Mouse (Mus musculus) duodenum, adult 2 months (tissue): ENCODE data around the gene Sdf4. TPM values are rescaled to one million over a fixed set of nuclear protein-coding genes. Genes with fewer than 3 reads are reported as not detected.

Experiments
- polyA plus RNA-seq: library from polyadenylated mRNA; depleted of rRNA; stranded (reverse); fragments of >200 nt; gene quantifications from 2 replicates; pipeline ENCODE4 v1.2.3, GENCODE M21; 2012; ENCODE audit warnings: low replicate concordance; rRNA removed

The Sdf4 gene
- polyA plus RNA-seq: 44.0 and 69.6 TPM in 2 replicates

GRCm38 (mm10) chr4:155992241-155992905 is at the start of gene Sdf4, which contains the start of gene B3galt6:
TSS of gene Sdf4 (plus strand) at chr4:155992872.
TSS of gene B3galt6 (minus strand) at chr4:155992649.

GRCm38 (mm10) chr4:155943534-155944249 is 49.0 kb upstream of the Sdf4 start, which contains the start of gene Ube2j2:
TSS of gene Ube2j2 (plus strand) at chr4:155943831.

GRCm38 (mm10) chr4:155962167-155962971 is 30.3 kb upstream of the Sdf4 start, which contains the start of gene C1qtnf12:
TSS of gene C1qtnf12 (plus strand) at chr4:155962318.

GRCm38 (mm10) chr4:156013637-156014036 is 21.0 kb downstream of the Sdf4 start, which contains the start of gene Tnfrsf4:
TSS of gene Tnfrsf4 (plus strand) at chr4:156013843.

GRCm38 (mm10) chr4:156026013-156026412 is 33.3 kb downstream of the Sdf4 start, which contains the start of gene Tnfrsf18:
TSS of gene Tnfrsf18 (plus strand) at chr4:156026164.

GRCm38 (mm10) chr4:156059261-156059660 is 66.6 kb downstream of the Sdf4 start, which contains the start of gene Ttll10:
TSS of gene Ttll10 (minus strand) at chr4:156059414.

Other genes starting within 250 kb of the Sdf4 start
- 102 and 109 TPM in 2 replicates for gene Atad3a, start 231.8 kb upstream of the Sdf4 start, polyA plus RNA-seq
- 19.1 and 135 TPM in 2 replicates for gene Vwa1, start 218.2 kb upstream of the Sdf4 start, polyA plus RNA-seq
- 3.1 and 6.1 TPM in 2 replicates for gene Tmem88b, start 207.0 kb upstream of the Sdf4 start, polyA plus RNA-seq
- not detected in 2 replicates for gene Ankrd65, start 202.4 kb upstream of the Sdf4 start, polyA plus RNA-seq
- gene Mrpl20, start 190.0 kb upstream of the Sdf4 start, polyA plus RNA-seq: 32.6 and 49.9 TPM in 2 replicates
- 23.8 and 25.3 TPM in 2 replicates for gene Ccnl2, start 180.4 kb upstream of the Sdf4 start, polyA plus RNA-seq
- gene Aurkaip1, start 161.6 kb upstream of the Sdf4 start, polyA plus RNA-seq: 159 and 208 TPM in 2 replicates
- gene Mxra8, start 153.2 kb upstream of the Sdf4 start, polyA plus RNA-seq: 69.2 and 97.5 TPM in 2 replicates
- 142 and 173 TPM in 2 replicates for gene Dvl1, start 145.5 kb upstream of the Sdf4 start, polyA plus RNA-seq
- 1.1 and 1.2 TPM in 2 replicates for gene Tas1r3, start 129.5 kb upstream of the Sdf4 start, polyA plus RNA-seq
- 56.0 and 86.9 TPM in 2 replicates for gene Cptp, start 123.4 kb upstream of the Sdf4 start, polyA plus RNA-seq
- 14.6 and 19.2 TPM in 2 replicates for gene Ints11, start 123.3 kb upstream of the Sdf4 start, polyA plus RNA-seq
- gene Pusl1, start 101.1 kb upstream of the Sdf4 start, polyA plus RNA-seq: 30.9 and 65.5 TPM in 2 replicates
- 13.3 and 14.8 TPM in 2 replicates for gene Acap3, start 101.0 kb upstream of the Sdf4 start, polyA plus RNA-seq
- 123 and 179 TPM in 2 replicates for gene Ube2j2, start 49.0 kb upstream of the Sdf4 start, polyA plus RNA-seq
- 121 and 260 TPM in 2 replicates for gene C1qtnf12, start 30.6 kb upstream of the Sdf4 start, polyA plus RNA-seq
- gene B3galt6, start 223 bp upstream of the Sdf4 start, polyA plus RNA-seq: 5.3 and 6.9 TPM in 2 replicates
- 3.6 and 6.5 TPM in 2 replicates for gene Tnfrsf4, start 21.0 kb downstream of the Sdf4 start, polyA plus RNA-seq
- gene Tnfrsf18, start 33.3 kb downstream of the Sdf4 start, polyA plus RNA-seq: 2.5 and 3.5 TPM in 2 replicates
- 5.6 and 8.2 TPM in 2 replicates for gene Ttll10, start 66.5 kb downstream of the Sdf4 start, polyA plus RNA-seq
- gene 9430015G10Rik, start 117.1 kb downstream of the Sdf4 start, polyA plus RNA-seq: 8.9 and 11.4 TPM in 2 replicates
- 0.29 and 0.46 TPM in 2 replicates for gene Rnf223, start 137.6 kb downstream of the Sdf4 start, polyA plus RNA-seq
- 68.8 and 73.3 TPM in 2 replicates for gene Agrn, start 204.6 kb downstream of the Sdf4 start, polyA plus RNA-seq
- gene Isg15, start 207.9 kb downstream of the Sdf4 start, polyA plus RNA-seq: 7.9 and 66.7 TPM in 2 replicates
- 0.83 and 1.7 TPM in 2 replicates for gene AW011738, start 210.4 kb downstream of the Sdf4 start, polyA plus RNA-seq
- 0.06 and 0.07 TPM in 2 replicates for gene Perm1, start 223.0 kb downstream of the Sdf4 start, polyA plus RNA-seq
- gene Plekhn1, start 242.0 kb downstream of the Sdf4 start, polyA plus RNA-seq: 34.8 and 35.6 TPM in 2 replicates
- gene Noc2l, start 243.1 kb downstream of the Sdf4 start, polyA plus RNA-seq: 32.3 and 40.0 TPM in 2 replicates